Mouse (Mus musculus): ENCODE results near the gene Cdh6. TPM values are rescaled to one million over a fixed set of nuclear protein-coding genes. Genes with fewer than 3 reads are reported as not detected.

Cdh6 gene
- total RNA-seq, 1 experiment: 1.6 TPM

- Histone ChIP-seq H3K4me3 (ENCODE audit: insufficient read depth in 1 of 2, low read depth in 1 of 2, low read length in 2 of 2, poor library complexity in 1 of 2, severe bottlenecking in 1 of 2) (no peak overlapping the region), H3K27ac (ENCODE audit: insufficient read depth, low read depth, low read length, poor library complexity, severe bottlenecking) (no peak overlapping the region), H3K4me1 (ENCODE audit: control insufficient read depth in 2 of 2, insufficient read depth in 2 of 2, low read length in 2 of 2, poor library complexity in 1 of 2) (no peaks in the 10 kb centered on the region), H3K36me3 (ENCODE audit: control insufficient read depth, insufficient read depth, low read length, poor library complexity, severe bottlenecking) (no peaks in the 10 kb centered on the region), H3K9ac (ENCODE audit: insufficient read depth, low read depth, low read length, poor library complexity, severe bottlenecking) (no peak overlapping the region), H3K9me3 (ENCODE audit: control insufficient read depth, insufficient read depth, low read depth, low read length) (no peaks in the 10 kb centered on the region)
- TF ChIP-seq ZNF384 (IDR thresholded peaks at IDR 0.05; ENCODE audit: low read depth, low read length): no peak
- TF ChIP-seq ZC3H11A (IDR thresholded peaks at IDR 0.05; ENCODE audit: borderline replicate concordance, low read depth, low read length): no peak
- no peak for TF ChIP-seq MAFK (IDR thresholded peaks at IDR 0.05; ENCODE audit: insufficient read depth, low read depth, low read length)
- no peak for TF ChIP-seq HCFC1 (IDR thresholded peaks at IDR 0.05; ENCODE audit: borderline replicate concordance, insufficient read depth, low read length)
- TF ChIP-seq CHD2 (IDR thresholded peaks at IDR 0.05; ENCODE audit: low read depth, low read length): no peak
- in situ Hi-C loops (cut with MboI; ENCODE audit: low sequenced_read_pairs in 2 of 2, unreplicated experiment in 2 of 2): no loop called here
- DNase-seq (ENCODE audit: low read depth, low spot score): no peak
Observed at GRCm38 (mm10) chr15:13067429-13068212, 105.9 kb downstream of the Cdh6 start.

- DNase-seq (ENCODE audit: low read depth, low spot score): no peak
- H3K4me1 ChIP-seq (ENCODE audit: control insufficient read depth in 2 of 2, insufficient read depth in 2 of 2, low read length in 2 of 2, poor library complexity in 1 of 2): no peaks in the 10 kb centered on the region
- no peaks in the 10 kb centered on the region for H3K36me3 ChIP-seq (ENCODE audit: control insufficient read depth, insufficient read depth, low read length, poor library complexity, severe bottlenecking)
- H3K9ac ChIP-seq (ENCODE audit: insufficient read depth, low read depth, low read length, poor library complexity, severe bottlenecking): no peak overlapping the region
- H3K27ac ChIP-seq (ENCODE audit: insufficient read depth, low read depth, low read length, poor library complexity, severe bottlenecking): no peak overlapping the region
- TF ChIP-seq MAFK (IDR thresholded peaks at IDR 0.05; ENCODE audit: insufficient read depth, low read depth, low read length): no peak
- no peak for TF ChIP-seq CHD2 (IDR thresholded peaks at IDR 0.05; ENCODE audit: low read depth, low read length)
- TF ChIP-seq ZC3H11A (IDR thresholded peaks at IDR 0.05; ENCODE audit: borderline replicate concordance, low read depth, low read length): no peak
- TF ChIP-seq HCFC1 (IDR thresholded peaks at IDR 0.05; ENCODE audit: borderline replicate concordance, insufficient read depth, low read length): no peak
- no peak for TF ChIP-seq ZNF384 (IDR thresholded peaks at IDR 0.05; ENCODE audit: low read depth, low read length)
- no peak overlapping the region for H3K4me3 ChIP-seq (ENCODE audit: insufficient read depth in 1 of 2, low read depth in 1 of 2, low read length in 2 of 2, poor library complexity in 1 of 2, severe bottlenecking in 1 of 2)
- in situ Hi-C loops (cut with MboI; ENCODE audit: low sequenced_read_pairs in 2 of 2, unreplicated experiment in 2 of 2): no loop called here
- no peaks in the 10 kb centered on the region for H3K9me3 ChIP-seq (ENCODE audit: control insufficient read depth, insufficient read depth, low read depth, low read length)
Observed at GRCm38 (mm10) chr15:13066765-13067164, 106.7 kb downstream of the Cdh6 start.

GRCm38 (mm10) chr15:13063633-13064032 lies 109.8 kb downstream of the Cdh6 start:
- TF ChIP-seq ZNF384 (IDR thresholded peaks at IDR 0.05; ENCODE audit: low read depth, low read length) (no peak), HCFC1 (IDR thresholded peaks at IDR 0.05; ENCODE audit: borderline replicate concordance, insufficient read depth, low read length) (no peak), MAFK (IDR thresholded peaks at IDR 0.05; ENCODE audit: insufficient read depth, low read depth, low read length) (peak; percentile 84), CHD2 (IDR thresholded peaks at IDR 0.05; ENCODE audit: low read depth, low read length) (no peak), ZC3H11A (IDR thresholded peaks at IDR 0.05; ENCODE audit: borderline replicate concordance, low read depth, low read length) (no peak)

GRCm38 (mm10) chr15:13057728-13058127 lies 115.7 kb downstream of the Cdh6 start:
- H3K36me3 ChIP-seq (ENCODE audit: control insufficient read depth, insufficient read depth, low read length, poor library complexity, severe bottlenecking): no peaks in the 10 kb centered on the region
- no peak overlapping the region for H3K9ac ChIP-seq (ENCODE audit: insufficient read depth, low read depth, low read length, poor library complexity, severe bottlenecking)
- no peak overlapping the region for H3K4me3 ChIP-seq (ENCODE audit: insufficient read depth in 1 of 2, low read depth in 1 of 2, low read length in 2 of 2, poor library complexity in 1 of 2, severe bottlenecking in 1 of 2)
- DNase-seq (ENCODE audit: low read depth, low spot score): no peak
- in situ Hi-C loops (cut with MboI; ENCODE audit: low sequenced_read_pairs in 2 of 2, unreplicated experiment in 2 of 2): no loop called here
- TF ChIP-seq CHD2 (IDR thresholded peaks at IDR 0.05; ENCODE audit: low read depth, low read length): no peak
- no peaks in the 10 kb centered on the region for H3K9me3 ChIP-seq (ENCODE audit: control insufficient read depth, insufficient read depth, low read depth, low read length)
- H3K4me1 ChIP-seq (ENCODE audit: control insufficient read depth in 2 of 2, insufficient read depth in 2 of 2, low read length in 2 of 2, poor library complexity in 1 of 2): no peaks in the 10 kb centered on the region
- no peak overlapping the region for H3K27ac ChIP-seq (ENCODE audit: insufficient read depth, low read depth, low read length, poor library complexity, severe bottlenecking)

More at GRCm38 (mm10) chr15:13063633-13064032, 109.8 kb downstream of the Cdh6 start:
- no peak overlapping the region for H3K4me3 ChIP-seq (ENCODE audit: insufficient read depth in 1 of 2, low read depth in 1 of 2, low read length in 2 of 2, poor library complexity in 1 of 2, severe bottlenecking in 1 of 2)
- H3K9ac ChIP-seq (ENCODE audit: insufficient read depth, low read depth, low read length, poor library complexity, severe bottlenecking): no peak overlapping the region
- no peaks in the 10 kb centered on the region for H3K9me3 ChIP-seq (ENCODE audit: control insufficient read depth, insufficient read depth, low read depth, low read length)
- H3K36me3 ChIP-seq (ENCODE audit: control insufficient read depth, insufficient read depth, low read length, poor library complexity, severe bottlenecking): no peaks in the 10 kb centered on the region
- no peak for DNase-seq (ENCODE audit: low read depth, low spot score)
- H3K4me1 ChIP-seq (ENCODE audit: control insufficient read depth in 2 of 2, insufficient read depth in 2 of 2, low read length in 2 of 2, poor library complexity in 1 of 2): no peaks in the 10 kb centered on the region
- in situ Hi-C loops (cut with MboI; ENCODE audit: low sequenced_read_pairs in 2 of 2, unreplicated experiment in 2 of 2): no loop called here
- no peak overlapping the region for H3K27ac ChIP-seq (ENCODE audit: insufficient read depth, low read depth, low read length, poor library complexity, severe bottlenecking)

GRCm38 (mm10) chr15:13057302-13057701 lies 116.2 kb downstream of the Cdh6 start:
- Histone ChIP-seq H3K9me3 (ENCODE audit: control insufficient read depth, insufficient read depth, low read depth, low read length) (no peaks in the 10 kb centered on the region), H3K4me3 (ENCODE audit: insufficient read depth in 1 of 2, low read depth in 1 of 2, low read length in 2 of 2, poor library complexity in 1 of 2, severe bottlenecking in 1 of 2) (no peak overlapping the region), H3K9ac (ENCODE audit: insufficient read depth, low read depth, low read length, poor library complexity, severe bottlenecking) (no peak overlapping the region), H3K36me3 (ENCODE audit: control insufficient read depth, insufficient read depth, low read length, poor library complexity, severe bottlenecking) (no peaks in the 10 kb centered on the region), H3K27ac (ENCODE audit: insufficient read depth, low read depth, low read length, poor library complexity, severe bottlenecking) (no peak overlapping the region), H3K4me1 (ENCODE audit: control insufficient read depth in 2 of 2, insufficient read depth in 2 of 2, low read length in 2 of 2, poor library complexity in 1 of 2) (no peaks in the 10 kb centered on the region)
- DNase-seq (ENCODE audit: low read depth, low spot score): no peak
- in situ Hi-C loops (cut with MboI; ENCODE audit: low sequenced_read_pairs in 2 of 2, unreplicated experiment in 2 of 2): no loop called here
- no peak for TF ChIP-seq ZC3H11A (IDR thresholded peaks at IDR 0.05; ENCODE audit: borderline replicate concordance, low read depth, low read length)
- no peak for TF ChIP-seq MAFK (IDR thresholded peaks at IDR 0.05; ENCODE audit: insufficient read depth, low read depth, low read length)
- no peak for TF ChIP-seq CHD2 (IDR thresholded peaks at IDR 0.05; ENCODE audit: low read depth, low read length)
- TF ChIP-seq ZNF384 (IDR thresholded peaks at IDR 0.05; ENCODE audit: low read depth, low read length): no peak
- TF ChIP-seq HCFC1 (IDR thresholded peaks at IDR 0.05; ENCODE audit: borderline replicate concordance, insufficient read depth, low read length): no peak

Data from ES-E14 (cell line).